12 mouse cellular contexts compared by ENCODE assay signal in the genomic region with DNA sequence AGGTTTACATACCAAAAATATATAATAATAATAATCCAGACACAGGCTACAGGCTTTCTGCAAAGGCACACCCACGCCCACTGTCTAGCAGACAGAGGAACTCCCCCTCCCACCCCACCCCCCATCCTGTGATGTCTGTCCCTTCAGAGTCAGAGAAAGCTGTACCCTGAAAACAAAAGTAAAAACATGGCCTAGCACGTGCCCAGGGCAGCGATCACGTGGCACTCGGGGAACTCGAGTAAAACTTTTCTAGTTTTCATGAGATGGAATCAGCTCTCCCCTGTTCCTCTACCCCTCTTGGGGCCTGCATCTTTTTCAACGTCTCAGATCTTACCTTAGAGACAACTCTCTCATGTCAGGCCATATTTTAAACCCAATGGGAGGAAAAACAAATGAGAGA.
DNase-seq lines count a peak whose midpoint lies in the region; ATAC-seq lines count a peak whose summit lies in the region.
"Had no signal": no experiment of that assay in that cellular context is flagged by ENCODE, and none has a peak within 500 bp of the region (broad histone marks: within the 10 kb centered on the region; RNA-seq: fewer than 3 reads in every experiment).

No protein-coding gene starts in this region.

- peak overlapping the region; percentile 71 for H3K27ac ChIP-seq in embryonic facial prominence, embryonic 13.5 days
- no peak overlapping the region for H3K27ac ChIP-seq in embryonic facial prominence, embryonic 10.5 days (replicated peaks)
- H3K27ac ChIP-seq: heart, adult 2 months; hindbrain, embryonic 10.5 days; macrophage had no signal

- H3K4me1 ChIP-seq in embryonic facial prominence, embryonic 13.5 days, result peaks cover 71% of the 10 kb centered on the region
- peaks cover 63% of the 10 kb centered on the region for H3K4me1 ChIP-seq in embryonic facial prominence, embryonic 10.5 days

- H3K9me3 ChIP-seq in embryonic facial prominence, embryonic 13.5 days, result no peaks in the 10 kb centered on the region
- no peaks in the 10 kb centered on the region for H3K9me3 ChIP-seq in embryonic facial prominence, embryonic 10.5 days
- H3K9me3 ChIP-seq: hindbrain, embryonic 10.5 days had no signal

- H3K9ac ChIP-seq in embryonic facial prominence, embryonic 13.5 days, result no peak overlapping the region

- H3K4me2 ChIP-seq in embryonic facial prominence, embryonic 13.5 days, result no peak overlapping the region; the same call in 1 of the 2 replicates

- no peak overlapping the region for H3K4me3 ChIP-seq in embryonic facial prominence, embryonic 13.5 days
- H3K4me3 ChIP-seq in embryonic facial prominence, embryonic 10.5 days, result no peak overlapping the region
- H3K4me3 ChIP-seq: heart, adult 2 months; hindbrain, embryonic 10.5 days had no signal

- peaks cover 15% of the 10 kb centered on the region for H3K36me3 ChIP-seq in embryonic facial prominence, embryonic 13.5 days
- H3K36me3 ChIP-seq in embryonic facial prominence, embryonic 10.5 days (replicated peaks), result peaks cover 19% of the 10 kb centered on the region

- no peak for ATAC-seq in embryonic facial prominence, embryonic 13.5 days (ENCODE audit: insufficient number of reproducible peaks, insufficient read depth, low FRiP score, low TSS enrichment, low read depth)

- no peak for DNase-seq in embryonic facial prominence, embryonic 10.5 days (ENCODE audit: low spot score)
- DNase-seq in spleen, adult 18-20 months, result peak; percentile 27 to 39
- no peak for DNase-seq in spleen, postnatal 14 days (ENCODE audit: low spot score in 2 of 2)
- peak; percentile 37 for DNase-seq in kidney, postnatal 10 days
- peak; percentile 60 to 69 for DNase-seq in thymus, postnatal 36 days
- DNase-seq in left cerebral cortex, adult 18-20 months (ENCODE audit: low spot score in 2 of 2), result no peak
- no peak for DNase-seq in testis, postnatal 10 days (ENCODE audit: low spot score)
- DNase-seq: cerebellum, adult 9-11 months; heart, adult 2 months had no signal

- no peaks in the 10 kb centered on the region for H3K27me3 ChIP-seq in embryonic facial prominence, embryonic 13.5 days
- H3K27me3 ChIP-seq in embryonic facial prominence, embryonic 10.5 days (replicated peaks; ENCODE audit: low read depth, poor library complexity, severe bottlenecking), result peaks cover 6% of the 10 kb centered on the region; the same call in 1 of the 2 replicates

- 36% methylated on average over 7 of the region's 7 CpGs for WGBS in embryonic facial prominence, embryonic 13.5 days
- WGBS in embryonic facial prominence, embryonic 10.5 days, result 68% methylated on average over 7 of the region's 7 CpGs

Comparison
In these comparisons a context has a peak if more than half of its experiments do, and no peak if none do; other contexts are left out.
1. DNase-seq: peak in spleen, adult 18-20 months (2 of 2), kidney, postnatal 10 days (single experiment) and thymus, postnatal 36 days (2 of 2); none in embryonic facial prominence, embryonic 10.5 days (single experiment), spleen, postnatal 14 days (0 of 2), left cerebral cortex, adult 18-20 months (0 of 2) and testis, postnatal 10 days (single experiment).